Mouse (Mus musculus) intestine, embryonic 15.5 days (tissue): ENCODE data around the gene Sema4b. TPM values are rescaled to one million over a fixed set of nuclear protein-coding genes. Genes with fewer than 3 reads are reported as not detected.

Experiments used
- ATAC-seq: fragments of 200-750 bp; cut with Nextera tagmentation; 2 replicates; pipeline ENCODE4 v1.8.0; 2017; ENCODE audit warnings: moderate TSS enrichment, moderate library complexity
- H3K27ac ChIP-seq: fragments of 300-500 bp; sonication (generic); 2 replicates; pipeline ENCODE4 v1.5.1; 2015; ENCODE audit warnings: mild to moderate bottlenecking, inconsistent platforms
- H3K27me3 ChIP-seq: fragments of 300-500 bp; sonication (generic); replicated peaks from 2 replicates; pipeline ENCODE4 v1.6.1; 2015; ENCODE audit warnings: inconsistent platforms
- H3K36me3 ChIP-seq: fragments of 300-500 bp; sonication (generic); 2 replicates; pipeline ENCODE4 v1.6.1; 2015; ENCODE audit warnings: inconsistent platforms
- H3K4me1 ChIP-seq: fragments of 300-500 bp; sonication (generic); replicated peaks from 2 replicates; pipeline ENCODE4 v1.6.1; 2015; ENCODE audit warnings: inconsistent platforms
- H3K4me2 ChIP-seq: fragments of 300-500 bp; sonication (generic); replicated peaks from 2 replicates; pipeline ENCODE4 v1.6.1; 2015; ENCODE audit warnings: mild to moderate bottlenecking, inconsistent platforms
- H3K4me3 ChIP-seq: fragments of 300-500 bp; sonication (generic); replicated peaks from 2 replicates; pipeline ENCODE4 v1.5.1; 2015; ENCODE audit warnings: inconsistent platforms
- H3K9ac ChIP-seq: fragments of 300-500 bp; sonication (generic); 2 replicates; pipeline ENCODE4 v1.6.1; 2015; ENCODE audit warnings: inconsistent platforms
- H3K9me3 ChIP-seq: fragments of 300-500 bp; sonication (generic); 2 replicates; pipeline ENCODE4 v1.6.1; 2016; ENCODE audit warnings: inconsistent platforms
- WGBS: fragments of 180-500 bp; shearing (Covaris S2); methylation state at CpG from one replicate; pipeline ENCODE4 v1.1.7; 2015; 5-methylcytosine and 5-hydroxymethylcytosine counted together
- polyA plus RNA-seq: library from polyadenylated mRNA; unstranded; fragments of >200 nt; fragmentation: Nextera tagmentation; extraction: Ambion mirVana; gene quantifications from 2 replicates; pipeline ENCODE4 v1.2.1, GENCODE M21; 2015

The Sema4b gene
- polyA plus RNA-seq, 1 experiment from 2014 or later = 16.8 TPM

GRCm38 (mm10) chr7:80158496-80159268, 28.0 kb upstream of the Sema4b start:
- H3K27ac ChIP-seq = no peak overlapping the region
- no peaks in the 10 kb centered on the region for H3K36me3 ChIP-seq
- H3K9ac ChIP-seq = no peak overlapping the region
- H3K4me2 ChIP-seq = no peak overlapping the region
- H3K27me3 ChIP-seq = no peaks in the 10 kb centered on the region
- H3K4me1 ChIP-seq = peaks cover 14% of the 10 kb centered on the region
- 83% methylated on average over 8 of the region's 8 CpGs for WGBS
- no peak overlapping the region for H3K4me3 ChIP-seq
- ATAC-seq = no peak
- no peaks in the 10 kb centered on the region for H3K9me3 ChIP-seq

GRCm38 (mm10) chr7:80160293-80160944, 26.2 kb upstream of the Sema4b start:
- Histone ChIP-seq H3K4me2 (no peak overlapping the region), H3K4me3 (no peak overlapping the region), H3K9me3 (no peaks in the 10 kb centered on the region), H3K27me3 (no peaks in the 10 kb centered on the region), H3K9ac (no peak overlapping the region), H3K36me3 (no peaks in the 10 kb centered on the region), H3K27ac (peak overlapping the region; percentile 66), H3K4me1 (peaks cover 14% of the 10 kb centered on the region)
- ATAC-seq = peak; percentile 79
- WGBS = 40% methylated on average over 7 of the region's 7 CpGs

- H3K27ac ChIP-seq = peak overlapping the region; percentile 66
- no peaks in the 10 kb centered on the region for H3K9me3 ChIP-seq
- H3K4me3 ChIP-seq = no peak overlapping the region
- ATAC-seq = peak; percentile 66
- H3K4me2 ChIP-seq = no peak overlapping the region
- peaks cover 14% of the 10 kb centered on the region for H3K4me1 ChIP-seq
- no peaks in the 10 kb centered on the region for H3K36me3 ChIP-seq
- H3K9ac ChIP-seq = no peak overlapping the region
- H3K27me3 ChIP-seq = no peaks in the 10 kb centered on the region
- 66% methylated on average over 8 of the region's 8 CpGs for WGBS
Measured at GRCm38 (mm10) chr7:80160945-80161306, 25.7 kb upstream of the Sema4b start.

- no peak overlapping the region for H3K4me3 ChIP-seq
- 65% methylated on average over 5 of the region's 5 CpGs for WGBS
- H3K36me3 ChIP-seq = no peaks in the 10 kb centered on the region
- ATAC-seq = no peak
- no peak overlapping the region for H3K27ac ChIP-seq
- no peaks in the 10 kb centered on the region for H3K9me3 ChIP-seq
- peaks cover 7% of the 10 kb centered on the region; the same call in 1 of the 2 replicates for H3K4me1 ChIP-seq
- H3K9ac ChIP-seq = no peak overlapping the region
- no peaks in the 10 kb centered on the region for H3K27me3 ChIP-seq
- no peak overlapping the region for H3K4me2 ChIP-seq
Measured at GRCm38 (mm10) chr7:80165432-80165831, 21.2 kb upstream of the Sema4b start.

- peak; percentile 90 for ATAC-seq
- Histone ChIP-seq H3K9ac (no peak overlapping the region), H3K27me3 (no peaks in the 10 kb centered on the region), H3K9me3 (no peaks in the 10 kb centered on the region), H3K4me3 (no peak overlapping the region), H3K36me3 (no peaks in the 10 kb centered on the region), H3K27ac (no peak overlapping the region), H3K4me1 (peaks cover 13% of the 10 kb centered on the region), H3K4me2 (no peak overlapping the region)
- 37% methylated on average over 7 of the region's 7 CpGs for WGBS
Measured at GRCm38 (mm10) chr7:80166740-80167139, 19.9 kb upstream of the Sema4b start.

GRCm38 (mm10) chr7:80169847-80170246, 16.8 kb upstream of the Sema4b start:
- H3K9me3 ChIP-seq = no peaks in the 10 kb centered on the region
- no peak overlapping the region for H3K27ac ChIP-seq
- no peak overlapping the region for H3K4me2 ChIP-seq
- H3K36me3 ChIP-seq = no peaks in the 10 kb centered on the region
- no peak for ATAC-seq
- no peak overlapping the region for H3K9ac ChIP-seq
- no peak overlapping the region for H3K4me3 ChIP-seq
- no peaks in the 10 kb centered on the region for H3K27me3 ChIP-seq
- peaks cover 21% of the 10 kb centered on the region for H3K4me1 ChIP-seq
- WGBS = 73% methylated on average over 2 of the region's 2 CpGs

- peaks cover 21% of the 10 kb centered on the region for H3K4me1 ChIP-seq
- no peaks in the 10 kb centered on the region for H3K9me3 ChIP-seq
- H3K36me3 ChIP-seq = no peaks in the 10 kb centered on the region
- 30% methylated on average over 8 of the region's 8 CpGs for WGBS
- peak overlapping the region; percentile 77 for H3K27ac ChIP-seq
- ATAC-seq = peak; percentile 54
- H3K4me3 ChIP-seq = no peak overlapping the region
- peak overlapping the region; percentile 22 for H3K4me2 ChIP-seq
- H3K27me3 ChIP-seq = no peaks in the 10 kb centered on the region
- 0 out of 2 replicates have a peak overlapping the region, but pooled peaks have one; percentile 13 for H3K9ac ChIP-seq
Measured at GRCm38 (mm10) chr7:80171345-80171744, 15.3 kb upstream of the Sema4b start.

- H3K9me3 ChIP-seq = no peaks in the 10 kb centered on the region
- ATAC-seq = peak; percentile 70
- no peak overlapping the region for H3K4me3 ChIP-seq
- no peaks in the 10 kb centered on the region for H3K27me3 ChIP-seq
- H3K36me3 ChIP-seq = no peaks in the 10 kb centered on the region
- H3K4me2 ChIP-seq = no peak overlapping the region
- no peak overlapping the region for H3K9ac ChIP-seq
- peaks cover 18% of the 10 kb centered on the region for H3K4me1 ChIP-seq
- peak overlapping the region; percentile 77 for H3K27ac ChIP-seq
- 54% methylated on average over 8 of the region's 8 CpGs for WGBS
Measured at GRCm38 (mm10) chr7:80172069-80172956, 14.3 kb upstream of the Sema4b start.

GRCm38 (mm10) chr7:80176159-80176558, 10.5 kb upstream of the Sema4b start:
- Histone ChIP-seq H3K9me3 (no peaks in the 10 kb centered on the region), H3K27me3 (no peaks in the 10 kb centered on the region), H3K4me3 (no peak overlapping the region), H3K27ac (no peak overlapping the region), H3K36me3 (no peaks in the 10 kb centered on the region), H3K9ac (no peak overlapping the region), H3K4me1 (peaks cover 14% of the 10 kb centered on the region), H3K4me2 (no peak overlapping the region)
- no peak for ATAC-seq
- WGBS = 51% methylated on average over 3 of the region's 3 CpGs

GRCm38 (mm10) chr7:80177438-80177837, 9.2 kb upstream of the Sema4b start:
- WGBS = 91% methylated on average over 3 of the region's 3 CpGs
- H3K9me3 ChIP-seq = no peaks in the 10 kb centered on the region
- H3K27me3 ChIP-seq = no peaks in the 10 kb centered on the region
- no peak for ATAC-seq
- no peaks in the 10 kb centered on the region for H3K36me3 ChIP-seq
- no peak overlapping the region for H3K4me2 ChIP-seq
- no peak overlapping the region for H3K4me3 ChIP-seq
- H3K4me1 ChIP-seq = peaks cover 2% of the 10 kb centered on the region
- no peak overlapping the region for H3K9ac ChIP-seq
- no peak overlapping the region for H3K27ac ChIP-seq

GRCm38 (mm10) chr7:80178037-80178729, 8.5 kb upstream of the Sema4b start:
- no peak for ATAC-seq
- no peak overlapping the region for H3K9ac ChIP-seq
- H3K4me1 ChIP-seq = no peaks in the 10 kb centered on the region
- no peak overlapping the region for H3K4me3 ChIP-seq
- H3K36me3 ChIP-seq = no peaks in the 10 kb centered on the region
- H3K27me3 ChIP-seq = no peaks in the 10 kb centered on the region
- no peaks in the 10 kb centered on the region for H3K9me3 ChIP-seq
- no peak overlapping the region for H3K4me2 ChIP-seq
- H3K27ac ChIP-seq = no peak overlapping the region
- WGBS = 83% methylated on average over 10 of the region's 10 CpGs

GRCm38 (mm10) chr7:80179327-80179726, 7.3 kb upstream of the Sema4b start:
- Histone ChIP-seq H3K9me3 (no peaks in the 10 kb centered on the region), H3K4me3 (no peak overlapping the region), H3K4me2 (no peak overlapping the region), H3K9ac (no peak overlapping the region), H3K27me3 (no peaks in the 10 kb centered on the region), H3K4me1 (no peaks in the 10 kb centered on the region), H3K27ac (no peak overlapping the region), H3K36me3 (no peaks in the 10 kb centered on the region)
- ATAC-seq = no peak
- WGBS = 83% methylated on average over 6 of the region's 6 CpGs
